Mouse (Mus musculus): Measurements from ENCODE around the gene Adgrg5.

Gene Adgrg5

GRCm38 (mm10) chr8:94973786-94974185 lies 50.3 kb downstream of the Adgrg5 start:
- no peak for DNase-seq

DNA sequence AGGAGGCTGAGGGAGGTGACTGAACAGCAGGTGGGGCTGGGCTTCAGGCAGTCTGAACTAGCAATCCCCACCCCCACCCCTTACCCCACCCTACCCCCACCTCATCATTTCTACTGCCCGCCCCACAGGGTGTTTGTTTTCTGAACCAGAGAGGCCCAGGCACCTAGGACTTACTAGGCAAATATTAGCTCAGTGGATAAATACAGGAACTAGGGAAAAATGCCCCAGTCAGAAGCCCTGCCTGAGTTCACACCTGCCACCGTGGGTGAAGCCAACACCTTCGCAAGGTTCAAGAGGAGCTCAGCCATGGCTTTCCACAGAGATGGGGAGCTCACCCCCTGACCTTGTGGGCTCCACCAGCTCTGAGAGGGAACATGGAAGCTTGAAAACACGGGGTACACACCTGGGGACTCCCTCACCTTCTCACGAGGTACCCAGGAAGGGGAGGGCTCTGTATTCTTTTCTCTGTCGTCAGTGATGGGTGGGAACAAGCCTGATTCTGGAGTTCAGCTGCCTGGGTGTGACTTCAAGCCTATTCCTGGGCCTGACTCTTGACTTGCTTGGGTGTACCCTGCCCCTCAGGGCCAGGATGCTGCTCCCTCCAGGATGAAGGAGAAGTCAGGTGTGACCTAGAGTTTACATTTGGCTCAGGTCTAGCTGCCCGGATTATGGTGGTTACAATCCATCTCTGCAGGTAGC lies 51.1 kb downstream of the Adgrg5 start, which contains the start of gene Adgrg1:
Gene Adgrg1, plus strand, starts transcription at position 285 of the 699 bp plus-strand sequence.
- no peak for DNase-seq

- no peak for DNase-seq
Observed at GRCm38 (mm10) chr8:94976651-94977417, 53.3 kb downstream of the Adgrg5 start.

GRCm38 (mm10) chr8:94978131-94978530 lies 54.6 kb downstream of the Adgrg5 start:
- DNase-seq: no peak

DNA sequence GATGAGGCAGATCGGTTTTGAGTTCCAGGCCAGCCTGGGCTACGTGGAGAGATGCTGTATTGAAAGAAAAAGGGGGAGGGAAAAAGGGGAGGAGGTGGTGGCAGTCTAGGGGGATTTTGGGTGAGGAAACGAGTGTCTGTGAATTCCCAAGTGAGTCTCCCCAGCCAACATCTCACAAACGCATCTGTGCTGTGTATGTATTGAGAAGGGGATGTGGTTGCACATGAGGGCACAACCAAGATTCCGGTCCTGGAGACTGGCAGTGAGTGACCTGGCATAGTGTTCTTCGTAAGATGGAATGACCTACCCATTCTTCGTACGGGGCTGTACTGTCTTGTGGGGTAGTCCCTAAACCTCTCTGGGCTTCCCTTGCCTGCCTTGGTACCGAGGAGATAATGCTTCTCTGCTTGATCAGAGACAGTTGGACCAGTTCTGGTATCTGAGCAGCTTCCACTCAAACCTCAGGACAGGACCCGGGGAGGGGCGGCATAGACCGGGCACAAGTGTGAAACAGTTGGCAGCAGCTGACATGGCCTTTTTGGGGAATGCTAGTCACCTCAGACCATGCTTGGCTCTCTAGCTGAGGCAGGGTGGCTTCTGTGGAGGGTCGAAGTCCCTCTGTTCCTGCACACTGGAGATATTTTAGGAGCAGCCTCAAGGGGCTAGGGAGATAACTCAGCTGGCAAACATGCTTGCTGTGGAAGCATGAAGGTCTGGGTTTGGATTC lies 55.3 kb downstream of the Adgrg5 start:
- DNase-seq: no peak

DNA sequence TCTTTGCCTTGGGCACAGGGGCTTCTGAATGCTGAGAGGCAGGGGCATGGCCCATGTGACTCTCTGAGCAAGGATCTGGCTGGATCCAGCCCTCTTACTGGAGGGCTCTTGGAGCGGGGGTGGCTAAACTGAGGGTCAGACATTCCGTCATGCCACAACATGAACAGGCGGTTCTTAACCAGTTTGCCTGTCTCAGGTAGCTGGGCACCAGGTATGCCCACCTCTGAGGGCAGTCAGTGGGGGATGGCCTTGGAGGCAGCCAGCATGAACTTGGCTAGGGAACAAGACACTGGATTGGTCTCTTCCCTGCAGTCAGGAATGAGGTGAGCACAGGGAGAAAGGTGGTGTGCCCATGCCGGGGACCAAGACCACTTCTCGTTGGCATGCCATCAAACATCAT lies 56.7 kb downstream of the Adgrg5 start:
- DNase-seq: no peak

DNA sequence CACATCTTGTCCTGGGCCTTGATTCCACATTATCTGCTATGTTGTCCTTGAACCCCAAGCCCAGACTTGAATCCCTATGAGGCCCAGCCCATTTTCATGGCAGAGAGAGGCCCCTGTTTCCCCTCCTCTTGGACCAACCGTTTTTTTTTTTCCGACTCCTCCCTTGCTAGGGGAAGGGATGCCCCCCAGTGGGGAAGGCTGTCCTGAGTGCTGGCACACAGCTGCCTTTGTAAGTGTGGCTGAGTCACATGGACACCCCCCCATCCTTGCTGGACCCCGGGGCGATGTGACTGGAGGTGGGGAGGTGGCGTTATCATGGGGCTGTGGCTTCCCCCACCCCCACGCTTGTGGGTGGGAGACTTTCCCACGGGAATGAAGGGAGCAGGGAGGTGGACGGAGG lies 57.5 kb downstream of the Adgrg5 start:
- no peak for DNase-seq

GRCm38 (mm10) chr8:94981848-94982247 lies 58.4 kb downstream of the Adgrg5 start:
- DNase-seq: no peak

DNA sequence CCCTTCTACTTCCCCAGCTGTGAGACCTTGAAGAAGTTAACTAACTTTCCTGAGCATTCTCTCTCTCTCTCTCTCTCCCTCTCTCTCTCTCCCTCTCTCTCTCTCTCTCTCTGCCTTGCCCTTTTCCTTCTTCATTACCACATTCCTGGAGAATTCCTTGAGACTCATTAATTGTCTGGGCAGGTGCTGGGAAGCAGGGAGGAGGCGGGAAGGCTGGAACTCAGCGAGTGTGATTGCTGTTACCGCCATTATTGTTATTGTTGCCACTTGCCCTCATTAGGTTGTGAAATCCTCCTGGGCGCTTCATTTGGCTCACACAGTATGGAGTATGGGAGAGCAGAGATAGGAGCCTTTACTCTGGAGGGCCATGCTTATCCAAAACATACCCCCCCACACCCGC lies 59.7 kb downstream of the Adgrg5 start:
- no peak for DNase-seq

DNA sequence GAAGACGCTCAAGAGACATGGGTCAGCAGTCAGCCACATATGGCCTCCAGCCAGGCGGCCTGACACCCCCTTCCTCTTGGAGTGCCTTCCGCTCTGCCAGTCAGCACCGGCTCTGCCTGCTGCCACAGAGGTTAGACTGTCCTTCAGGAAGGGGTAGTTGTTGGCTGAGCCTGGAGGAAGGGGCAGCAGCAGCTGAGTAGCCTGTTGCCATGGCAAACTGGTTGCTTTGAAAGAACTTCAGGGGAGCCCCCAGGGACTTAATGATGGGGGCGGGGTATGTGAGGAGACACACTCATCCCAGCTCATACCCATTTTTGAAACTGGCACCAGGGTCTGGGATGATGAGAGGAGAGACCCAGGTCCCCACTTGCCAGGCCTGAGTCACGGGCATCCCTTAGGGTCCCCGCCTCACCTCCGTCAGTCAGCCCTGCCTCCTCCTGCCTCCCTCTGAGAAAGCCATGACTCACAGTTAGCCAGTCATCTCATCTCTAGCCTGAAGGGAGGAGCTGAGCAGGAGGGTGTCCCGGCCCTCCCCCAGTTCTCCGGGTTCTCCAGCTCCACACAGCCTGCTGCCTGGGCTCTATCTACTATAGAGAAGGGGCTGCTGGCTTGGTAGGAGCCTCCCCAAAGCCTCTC lies 60.5 kb downstream of the Adgrg5 start:
- DNase-seq: no peak

- no peak for DNase-seq
Observed at GRCm38 (mm10) chr8:94985023-94985422, 61.5 kb downstream of the Adgrg5 start.

DNA sequence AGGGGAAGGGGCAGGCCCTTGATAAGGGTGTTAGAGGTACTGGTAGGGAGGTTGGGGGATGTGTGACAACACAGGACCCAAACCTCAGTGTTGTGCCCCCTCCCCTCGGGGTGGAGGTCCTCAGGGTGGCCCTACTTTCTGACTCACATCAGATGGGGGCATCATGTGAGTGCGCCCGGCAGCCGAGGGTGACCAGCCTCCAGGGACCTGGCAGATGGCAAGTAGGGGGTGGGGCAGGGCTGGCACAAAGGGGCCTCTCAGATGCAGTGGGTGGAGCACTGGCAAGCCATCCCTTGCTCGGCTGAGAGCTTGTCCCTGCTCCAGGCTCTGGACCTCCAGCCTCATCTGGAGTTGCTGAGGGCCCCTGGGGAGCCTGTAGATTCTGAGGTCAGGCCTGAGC lies 63.2 kb downstream of the Adgrg5 start:
- no peak for DNase-seq

GRCm38 (mm10) chr8:94987553-94987952 lies 64.1 kb downstream of the Adgrg5 start:
- DNase-seq: no peak

DNA sequence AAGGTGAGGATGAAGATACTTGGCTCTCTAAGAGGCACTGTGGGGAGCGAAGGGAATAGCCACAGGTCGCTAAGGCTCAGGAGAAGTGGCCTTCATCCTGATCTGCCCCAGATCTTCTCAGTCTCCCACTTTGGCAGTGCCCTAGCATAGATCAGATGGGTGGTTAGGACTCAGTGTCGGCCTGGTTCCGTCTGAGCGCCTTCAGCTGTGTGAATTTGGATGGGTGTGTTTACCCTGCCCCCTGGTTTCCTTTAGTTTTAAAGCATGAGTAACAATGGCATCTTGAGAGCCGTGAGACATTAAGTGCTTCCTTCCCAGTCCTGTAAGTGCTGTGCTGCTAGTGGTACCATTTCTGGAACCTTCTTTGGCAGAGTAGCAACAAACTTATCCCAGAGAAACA lies 65.1 kb downstream of the Adgrg5 start:
- DNase-seq: no peak

GRCm38 (mm10) chr8:94989711-94990110 lies 66.2 kb downstream of the Adgrg5 start:
- peak; percentile 56 for DNase-seq

GRCm38 (mm10) chr8:94990598-94991453 lies 67.3 kb downstream of the Adgrg5 start:
- DNase-seq: no peak

- DNase-seq: no peak
Observed at GRCm38 (mm10) chr8:94991454-94991994, 68.0 kb downstream of the Adgrg5 start.

GRCm38 (mm10) chr8:94992010-94992409 lies 68.5 kb downstream of the Adgrg5 start:
- DNase-seq: no peak

DNA sequence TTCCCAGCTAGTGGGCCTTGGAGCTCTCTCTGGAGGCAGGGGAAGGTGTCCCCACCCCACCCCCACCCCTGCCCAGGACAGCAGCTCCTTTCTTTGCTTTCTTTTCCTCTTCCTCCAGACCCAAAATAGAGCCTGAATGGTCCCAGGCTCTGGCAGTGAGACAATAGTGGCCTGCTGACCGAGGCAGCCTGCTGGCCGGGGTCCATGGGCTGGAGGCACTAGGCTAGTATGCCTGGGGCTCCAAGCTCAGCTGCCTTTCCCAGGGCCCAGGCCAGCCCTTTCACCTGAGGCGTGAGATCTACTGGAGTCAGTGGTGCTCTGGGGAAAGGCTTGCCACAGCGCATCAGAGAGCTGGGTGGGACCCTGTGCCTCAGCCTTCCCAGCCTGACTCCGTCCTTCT lies 69.0 kb downstream of the Adgrg5 start:
- peak; percentile 25 for DNase-seq
